Mouse (Mus musculus) heart, embryonic 10.5 days (tissue): ENCODE data around the gene Slfn4. TPM values are rescaled to one million over a fixed set of nuclear protein-coding genes. Genes with fewer than 3 reads are reported as not detected.
"Not testable (repeated sequence)": the region's sequence is repeated elsewhere in the genome, so short reads cannot be mapped to it uniquely, and the experiment has no call there.

Experiments
- DNase-seq: peaks from one replicate; pipeline ENCODE4 v3.0.0-alpha.2; 2017; ENCODE audit warnings: low spot score
- H3K27ac ChIP-seq: fragments of 300-500 bp; sonication (generic); 2 replicates; pipeline ENCODE4 v1.5.1; 2016; ENCODE audit warnings: mild to moderate bottlenecking
- H3K27me3 ChIP-seq: fragments of 300-500 bp; sonication (generic); 2 replicates; pipeline ENCODE4 v1.6.1; 2016; ENCODE audit warnings: mild to moderate bottlenecking; ENCODE audit not compliant: poor library complexity, insufficient read depth, severe bottlenecking
- H3K36me3 ChIP-seq: fragments of 300-500 bp; sonication (generic); 2 replicates; pipeline ENCODE4 v1.6.1; 2016; ENCODE audit warnings: mild to moderate bottlenecking, moderate library complexity
- H3K4me1 ChIP-seq: fragments of 300-500 bp; sonication (generic); 2 replicates; pipeline ENCODE4 v1.6.1; 2016; ENCODE audit warnings: mild to moderate bottlenecking
- H3K4me3 ChIP-seq: fragments of 300-500 bp; sonication (generic); 2 replicates; pipeline ENCODE4 v1.5.1; 2016; ENCODE audit warnings: mild to moderate bottlenecking, moderate library complexity
- H3K9me3 ChIP-seq: fragments of 300-500 bp; sonication (generic); 2 replicates; pipeline ENCODE4 v1.6.1; 2016; ENCODE audit warnings: mild to moderate bottlenecking, moderate library complexity
- WGBS: fragments of 180-500 bp; shearing (Covaris S2); methylation state at CpG from one replicate; pipeline ENCODE4 v1.1.7; 2016; 5-methylcytosine and 5-hydroxymethylcytosine counted together
- polyA plus RNA-seq: library from polyadenylated mRNA; unstranded; fragments of >200 nt; fragmentation: Nextera tagmentation; extraction: Ambion mirVana; gene quantifications from 2 replicates; pipeline ENCODE4 v1.2.1, GENCODE M21; 2016

Slfn4 gene
- polyA plus RNA-seq: not detected in 2 replicates

- no peaks in the 10 kb centered on the region for H3K36me3 ChIP-seq
- H3K4me3 ChIP-seq: no peak within 1 kb of the TSS
- no peak for DNase-seq
- no peaks in the 10 kb centered on the region for H3K9me3 ChIP-seq
- H3K27ac ChIP-seq: no peak within 1 kb of the TSS
- H3K4me1 ChIP-seq: no peaks in the 10 kb centered on the region
- H3K27me3 ChIP-seq: no peaks in the 10 kb centered on the region
- WGBS: 85% methylated on average over 12 of the region's 12 CpGs
These were observed at the start of gene Slfn4 for GRCm38 (mm10) chr11:83174948-83175539. Gene Slfn4, plus strand, starts transcription at chr11:83175186.

- not testable (repeated sequence) for H3K36me3 ChIP-seq, H3K27me3 ChIP-seq, H3K4me3 ChIP-seq, DNase-seq, H3K9me3 ChIP-seq, H3K27ac ChIP-seq, H3K4me1 ChIP-seq
- 100% methylated on average over 1 of the region's 1 CpGs for WGBS
These were observed 49.4 kb upstream of the Slfn4 start for GRCm38 (mm10) chr11:83125633-83126032.

- not testable (repeated sequence) for H3K9me3 ChIP-seq, H3K4me1 ChIP-seq, H3K27me3 ChIP-seq, DNase-seq, H3K36me3 ChIP-seq, H3K27ac ChIP-seq, H3K4me3 ChIP-seq
- WGBS: 100% methylated on average over 1 of the region's 2 CpGs
These were observed 37.7 kb upstream of the Slfn4 start for GRCm38 (mm10) chr11:83137253-83137652.

GRCm38 (mm10) chr11:83148939-83149338, 26.0 kb upstream of the Slfn4 start:
- H3K27me3 ChIP-seq, H3K4me3 ChIP-seq, DNase-seq, H3K9me3 ChIP-seq, H3K36me3 ChIP-seq, H3K27ac ChIP-seq, H3K4me1 ChIP-seq: not testable (repeated sequence)
- no CpG with 5 or more reads among the region's 1 CpGs for WGBS

GRCm38 (mm10) chr11:83191134-83191893, 16.3 kb downstream of the Slfn4 start, which contains the start of gene Slfn3:
Gene Slfn3, plus strand, starts transcription at chr11:83191330.
- Histone ChIP-seq H3K4me1 (no peaks in the 10 kb centered on the region), H3K27ac (no peak within 1 kb of the TSS), H3K27me3 (no peaks in the 10 kb centered on the region; the same call in 1 of the 2 replicates), H3K4me3 (no peak within 1 kb of the TSS), H3K9me3 (no peaks in the 10 kb centered on the region), H3K36me3 (no peaks in the 10 kb centered on the region)
- DNase-seq: no peak
- 72% methylated on average over 12 of the region's 12 CpGs for WGBS

- Histone ChIP-seq H3K9me3 (no peaks in the 10 kb centered on the region), H3K27me3 (no peaks in the 10 kb centered on the region; the same call in 1 of the 2 replicates), H3K4me3 (no peak overlapping the region), H3K36me3 (no peaks in the 10 kb centered on the region), H3K27ac (no peak overlapping the region), H3K4me1 (no peaks in the 10 kb centered on the region)
- no peak for DNase-seq
- WGBS: 55% methylated on average over 3 of the region's 3 CpGs
These were observed 17.0 kb downstream of the Slfn4 start for GRCm38 (mm10) chr11:83192001-83192400.

GRCm38 (mm10) chr11:83205002-83205401, 30.0 kb downstream of the Slfn4 start:
- H3K27ac ChIP-seq: no peak overlapping the region
- H3K36me3 ChIP-seq: no peaks in the 10 kb centered on the region
- no peaks in the 10 kb centered on the region for H3K4me1 ChIP-seq
- no peak overlapping the region for H3K4me3 ChIP-seq
- no peak for DNase-seq
- no peaks in the 10 kb centered on the region for H3K9me3 ChIP-seq
- H3K27me3 ChIP-seq: no peaks in the 10 kb centered on the region

- H3K9me3 ChIP-seq: no peaks in the 10 kb centered on the region
- WGBS: 68% methylated on average over 1 of the region's 1 CpGs
- H3K4me1 ChIP-seq: no peaks in the 10 kb centered on the region
- no peak for DNase-seq
- no peak overlapping the region for H3K4me3 ChIP-seq
- H3K27me3 ChIP-seq: no peaks in the 10 kb centered on the region
- no peak overlapping the region for H3K27ac ChIP-seq
- no peaks in the 10 kb centered on the region for H3K36me3 ChIP-seq
These were observed 41.1 kb downstream of the Slfn4 start for GRCm38 (mm10) chr11:83216119-83216518.

- H3K4me1 ChIP-seq: no peaks in the 10 kb centered on the region
- H3K27ac ChIP-seq: no peak overlapping the region
- no peak overlapping the region for H3K4me3 ChIP-seq
- WGBS: 72% methylated on average over 1 of the region's 1 CpGs
- no peaks in the 10 kb centered on the region for H3K9me3 ChIP-seq
- no peaks in the 10 kb centered on the region for H3K27me3 ChIP-seq
- H3K36me3 ChIP-seq: no peaks in the 10 kb centered on the region
- DNase-seq: no peak
These were observed 46.4 kb downstream of the Slfn4 start for GRCm38 (mm10) chr11:83221328-83221877.

GRCm38 (mm10) chr11:83223367-83223766, 48.4 kb downstream of the Slfn4 start:
- Histone ChIP-seq H3K4me1 (no peaks in the 10 kb centered on the region), H3K4me3 (no peak overlapping the region), H3K9me3 (no peaks in the 10 kb centered on the region), H3K36me3 (no peaks in the 10 kb centered on the region), H3K27ac (no peak overlapping the region), H3K27me3 (no peaks in the 10 kb centered on the region)
- no peak for DNase-seq
- 73% methylated on average over 7 of the region's 7 CpGs for WGBS

- H3K9me3 ChIP-seq, H3K4me3 ChIP-seq, H3K27ac ChIP-seq, DNase-seq, H3K27me3 ChIP-seq, H3K4me1 ChIP-seq, H3K36me3 ChIP-seq: not testable (repeated sequence)
- 77% methylated on average over 5 of the region's 5 CpGs for WGBS
These were observed 48.8 kb downstream of the Slfn4 start for GRCm38 (mm10) chr11:83223793-83224192.

- DNase-seq: no peak
- Histone ChIP-seq H3K4me1 (no peaks in the 10 kb centered on the region), H3K27ac (no peak overlapping the region), H3K36me3 (no peaks in the 10 kb centered on the region), H3K9me3 (no peaks in the 10 kb centered on the region), H3K27me3 (no peaks in the 10 kb centered on the region), H3K4me3 (no peak overlapping the region)
- WGBS: 83% methylated on average over 9 of the region's 9 CpGs
These were observed 49.2 kb downstream of the Slfn4 start for GRCm38 (mm10) chr11:83224217-83224616.

GRCm38 (mm10) chr11:83224750-83225149, 49.8 kb downstream of the Slfn4 start:
- 62% methylated on average over 3 of the region's 3 CpGs for WGBS
- no peaks in the 10 kb centered on the region for H3K36me3 ChIP-seq
- H3K27me3 ChIP-seq: no peaks in the 10 kb centered on the region
- H3K4me1 ChIP-seq: no peaks in the 10 kb centered on the region
- H3K27ac ChIP-seq: no peak overlapping the region
- no peaks in the 10 kb centered on the region for H3K9me3 ChIP-seq
- no peak overlapping the region for H3K4me3 ChIP-seq
- no peak for DNase-seq
